Mouse (Mus musculus) CH12.LX (cell line): ENCODE results near the gene Plxdc2.

Experiments used
- CHD2 ChIP-seq: IDR thresholded peaks from 2 replicates; pipeline ENCODE4 v1.6.1; 2011; ENCODE audit warnings: low read length, improper control_type of control experiment
- CTCF ChIP-seq, 2 experiments: IDR thresholded peaks in 1 of 2; conservative IDR thresholded peaks in 1 of 2; 2 replicates each; pipeline ENCODE4 v1.5.1; 2011 to 2012; ENCODE audit warnings: low read depth in 2 of 2, low read length in 2 of 2, improper control_type of control experiment in 1 of 2, inconsistent platforms in 1 of 2, mild to moderate bottlenecking in 1 of 2, moderate library complexity in 1 of 2
- MAFK ChIP-seq: IDR thresholded peaks from 2 replicates; pipeline ENCODE4 v1.6.1; 2011; ENCODE audit warnings: low read length, improper control_type of control experiment; ENCODE audit not compliant: insufficient replicate concordance
- MYC ChIP-seq: IDR thresholded peaks from 2 replicates; pipeline ENCODE4 v1.6.1; 2011; ENCODE audit warnings: low read depth, mild to moderate bottlenecking, improper control_type of control experiment, low read length
- NELFE ChIP-seq: IDR thresholded peaks from 2 replicates; pipeline ENCODE4 v1.6.1; 2011; ENCODE audit warnings: low read depth, low read length, improper control_type of control experiment
- SIN3A ChIP-seq: IDR thresholded peaks from 2 replicates; pipeline ENCODE4 v1.6.1; 2012; ENCODE audit warnings: low read length, improper control_type of control experiment, inconsistent platforms
- TCF12 ChIP-seq: IDR thresholded peaks from 2 replicates; pipeline ENCODE4 v1.6.1; 2014; ENCODE audit warnings: low read depth, mild to moderate bottlenecking, inconsistent platforms, low read length, improper control_type of control experiment
- ZMIZ1 ChIP-seq: IDR thresholded peaks from 2 replicates; pipeline ENCODE4 v1.6.1; 2012; ENCODE audit warnings: low read depth, mild to moderate bottlenecking, inconsistent platforms, low read length, improper control_type of control experiment

GRCm38 (mm10) chr2:16682905-16683304, 326.8 kb downstream of the Plxdc2 start:
- TF ChIP-seq CTCF (conservative IDR thresholded peaks at IDR 0.05 in 1 of 2, IDR thresholded peaks at IDR 0.05 in 1 of 2; ENCODE audit: low read depth in 2 of 2, low read length in 2 of 2) (no peak), MAFK (no peak), NELFE (no peak), CHD2 (no peak), ZMIZ1 (no peak), TCF12 (no peak), SIN3A (no peak), MYC (no peak)
